Mouse (Mus musculus) MEL (cell line): ENCODE data around the gene Zg16.

ENCODE experiments used
- CTCF ChIP-seq, 3 experiments: IDR thresholded peaks in 2 of 3; conservative IDR thresholded peaks in 1 of 3; 2 replicates each; pipeline ENCODE4 v1.5.1; 2011 to 2012; ENCODE audit warnings: low read length in 3 of 3, low read depth in 2 of 3, mild to moderate bottlenecking in 2 of 3, improper control_type of control experiment in 1 of 3, inconsistent platforms in 1 of 3, mixed read lengths in 1 of 3, moderate library complexity in 1 of 3; ENCODE audit not compliant: control insufficient read depth in 1 of 3, insufficient read depth in 1 of 3, poor library complexity in 1 of 3, severe bottlenecking in 1 of 3
- ELF1 ChIP-seq: IDR thresholded peaks from 2 replicates; pipeline ENCODE4 v1.6.1; 2014; ENCODE audit warnings: low read depth, mild to moderate bottlenecking, inconsistent platforms, low read length, improper control_type of control experiment, moderate library complexity
- GABPA ChIP-seq: IDR thresholded peaks from 2 replicates; pipeline ENCODE4 v1.6.1; 2012; ENCODE audit warnings: low read depth, mild to moderate bottlenecking, inconsistent platforms, low read length, improper control_type of control experiment, moderate library complexity
- MYB ChIP-seq: IDR thresholded peaks from 2 replicates; pipeline ENCODE4 v1.6.1; 2011; ENCODE audit warnings: mild to moderate bottlenecking, low read depth, low read length, improper control_type of control experiment

DNA sequence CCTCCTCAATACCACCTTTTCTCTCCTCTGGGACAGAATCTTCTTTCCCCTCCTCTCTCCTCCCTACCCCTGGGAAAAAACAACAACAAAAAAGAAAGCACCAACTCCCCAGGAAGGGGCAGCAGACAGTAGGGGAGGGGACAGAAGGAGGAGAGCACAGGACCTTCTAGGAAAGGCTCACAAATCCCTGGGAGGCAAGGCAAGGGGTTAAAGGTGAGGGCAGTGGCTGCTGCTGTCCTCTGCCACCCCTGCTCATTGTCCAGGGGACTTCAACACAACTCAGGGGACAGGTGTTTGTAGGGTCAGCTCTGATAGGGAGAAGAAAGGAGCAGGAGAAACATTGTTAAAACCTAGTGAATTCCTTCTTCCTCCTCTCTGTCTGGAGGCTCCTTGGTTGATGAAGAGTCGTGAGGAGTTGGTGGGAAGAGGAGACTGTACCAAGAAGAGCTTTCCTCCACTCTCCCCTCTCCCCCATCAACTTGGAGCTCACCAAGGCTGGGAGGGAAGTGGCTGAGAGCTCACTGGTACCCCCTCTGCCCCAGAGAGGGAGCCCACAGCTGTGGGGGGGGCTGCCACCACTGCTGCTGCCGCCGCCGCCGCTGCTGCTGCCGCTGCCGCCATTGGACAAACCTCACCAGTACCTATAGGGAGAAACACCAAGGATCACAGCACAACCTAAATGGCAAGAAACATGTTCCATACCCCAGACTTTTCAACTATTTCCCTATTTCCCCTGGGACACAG is 64.4 kb downstream of the Zg16 start:
- no peak for TF ChIP-seq MYB
- TF ChIP-seq GABPA = no peak
- TF ChIP-seq CTCF (IDR thresholded peaks at IDR 0.05 in 2 of 3, conservative IDR thresholded peaks at IDR 0.05 in 1 of 3; ENCODE audit: control insufficient read depth in 1 of 3, insufficient read depth in 1 of 3, low read depth in 2 of 3, low read length in 3 of 3, poor library complexity in 1 of 3, severe bottlenecking in 1 of 3) = no peak
- no peak for TF ChIP-seq ELF1
